Mouse (Mus musculus) heart, postnatal 36 days (tissue): ENCODE results near the gene Gab2. TPM values are rescaled to one million over a fixed set of nuclear protein-coding genes. Genes with fewer than 3 reads are reported as not detected.
"Not testable (repeated sequence)": the region's sequence is repeated elsewhere in the genome, so short reads cannot be mapped to it uniquely, and the experiment has no call there.

Source experiments
- DNase-seq, 2 experiments: peaks; one replicate each; pipeline ENCODE4 v3.0.0; 2021 to 2022
- intact Hi-C: fragments of 180-260 bp; cut with DNase I; formaldehyde crosslinking; loops from one replicate; pipeline ENCODE4 v1.15.1; 2025
- total RNA-seq, 2 experiments: library from RNA; stranded (reverse); gene quantifications; 2 replicates each; pipeline ENCODE4 v1.2.3; 2021

Gene Gab2
- total RNA-seq, 2 experiments from 2014 or later: 19.6 to 19.9 TPM

DNA sequence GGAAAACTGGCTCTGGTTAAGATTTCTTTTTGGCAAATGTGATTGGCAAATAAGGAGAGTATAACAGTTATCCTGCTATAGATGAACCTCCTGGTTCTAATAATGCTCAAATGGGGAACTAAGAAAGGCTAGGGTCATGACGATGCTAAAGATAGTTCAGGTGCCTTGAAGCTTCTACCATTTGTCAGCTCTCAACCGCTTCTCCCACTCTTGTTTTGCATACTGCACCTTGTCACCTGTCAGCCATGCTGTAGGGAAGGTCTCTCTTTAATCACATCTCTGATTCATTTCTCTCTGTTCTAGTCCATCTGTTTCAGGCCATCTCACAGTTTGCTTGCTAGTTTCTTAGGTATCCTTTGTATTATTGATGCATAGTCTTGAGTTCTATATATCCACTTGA lies 142.4 kb downstream of the Gab2 start:
- DNase-seq: no peak
- intact Hi-C loops: no loop called here

DNA sequence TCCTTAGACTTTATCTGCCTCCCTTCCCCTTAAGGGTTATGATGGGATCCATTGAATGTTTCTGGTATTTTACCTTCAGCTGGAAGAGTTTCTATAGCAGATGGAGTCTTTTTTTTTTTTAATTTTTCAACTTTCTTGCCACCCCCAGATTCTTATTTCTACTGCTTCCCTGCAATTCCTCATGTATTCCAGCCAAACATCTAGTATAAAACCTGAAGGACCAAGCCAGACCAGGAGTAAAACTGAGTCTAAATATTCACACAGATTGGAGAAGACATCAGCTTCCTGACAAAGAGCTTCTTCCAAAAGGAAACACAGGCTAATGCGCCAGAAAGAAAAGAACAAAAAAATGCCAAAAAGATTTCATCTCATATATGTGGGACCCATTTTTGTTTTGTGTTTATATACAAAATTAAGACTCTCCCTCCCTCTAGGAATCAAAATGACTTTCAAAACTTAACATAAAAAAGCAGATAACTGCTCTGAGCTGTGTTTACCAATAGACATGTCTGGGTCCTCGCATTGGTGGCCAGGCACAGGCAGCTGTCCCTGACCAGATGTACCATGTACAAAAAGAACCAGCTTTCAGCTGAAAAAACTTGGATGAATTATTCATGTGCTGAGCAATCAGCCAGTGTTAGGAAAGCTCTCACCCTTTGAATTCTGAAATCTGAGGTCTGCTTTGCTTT lies 164.0 kb downstream of the Gab2 start:
- intact Hi-C loops: loop anchor here (5.0 kb wide), 2 partner anchors 52 to 73 kb away; no protein-coding TSS in a partner anchor
- peak in 1 of 2 experiments; percentile 9 for DNase-seq

DNA sequence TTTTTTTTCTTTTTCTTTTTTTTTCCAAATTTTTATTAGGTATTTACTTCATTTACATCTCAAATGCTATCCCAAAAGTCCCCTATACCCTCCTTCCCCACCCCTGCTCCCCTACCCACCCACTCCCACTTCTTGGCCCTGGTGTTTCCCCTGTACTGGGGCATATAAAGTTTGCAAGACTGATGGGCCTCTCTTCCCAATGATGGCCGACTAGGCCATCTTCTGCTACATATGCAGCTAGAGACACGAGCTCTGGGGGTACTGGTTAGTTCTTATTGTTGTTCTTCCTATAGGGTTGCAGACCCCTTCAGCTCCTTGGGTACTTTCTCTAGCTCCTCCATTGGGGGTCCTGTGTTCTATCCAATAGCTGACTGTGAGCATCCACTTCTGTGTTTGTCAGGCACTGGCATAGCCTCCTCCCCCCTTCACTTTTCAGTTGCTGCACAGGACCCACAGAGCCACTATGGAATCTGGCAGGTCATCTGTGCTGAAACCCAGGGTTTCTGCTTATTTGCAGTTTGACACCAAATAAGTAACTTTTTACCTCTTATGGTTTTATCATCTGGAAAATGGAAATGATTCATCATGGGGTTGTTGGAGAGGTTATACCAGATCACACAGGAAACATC lies 164.7 kb downstream of the Gab2 start:
- not testable (repeated sequence) for DNase-seq
- intact Hi-C loops: loop anchor here (5.0 kb wide), 2 partner anchors 51 to 74 kb away; no protein-coding TSS in a partner anchor

DNA sequence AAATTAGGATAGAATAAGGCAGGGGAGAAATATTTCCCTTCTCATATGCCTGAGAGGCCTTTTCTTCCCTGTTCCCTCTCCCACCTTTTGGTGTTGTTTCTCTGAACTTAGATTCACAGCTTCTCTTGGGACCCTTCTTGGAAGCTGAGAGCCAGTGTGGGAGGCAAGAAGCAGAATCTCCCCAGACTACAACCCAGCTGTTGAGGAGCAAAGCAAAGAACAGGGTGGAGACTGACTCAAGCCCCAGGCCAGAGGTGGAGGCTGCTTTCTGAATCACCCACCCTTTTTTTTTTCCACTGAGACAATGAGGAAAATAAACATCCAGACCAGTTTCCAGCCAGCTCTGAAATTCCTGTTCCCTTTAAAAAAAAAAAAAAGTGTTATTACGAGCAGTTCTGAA lies 166.3 kb downstream of the Gab2 start:
- intact Hi-C loops: loop anchor here (1.0 to 5.0 kb wide), 3 partner anchors 50 to 165 kb away; no protein-coding TSS in a partner anchor
- DNase-seq: peak; percentile 55 to 56

DNA sequence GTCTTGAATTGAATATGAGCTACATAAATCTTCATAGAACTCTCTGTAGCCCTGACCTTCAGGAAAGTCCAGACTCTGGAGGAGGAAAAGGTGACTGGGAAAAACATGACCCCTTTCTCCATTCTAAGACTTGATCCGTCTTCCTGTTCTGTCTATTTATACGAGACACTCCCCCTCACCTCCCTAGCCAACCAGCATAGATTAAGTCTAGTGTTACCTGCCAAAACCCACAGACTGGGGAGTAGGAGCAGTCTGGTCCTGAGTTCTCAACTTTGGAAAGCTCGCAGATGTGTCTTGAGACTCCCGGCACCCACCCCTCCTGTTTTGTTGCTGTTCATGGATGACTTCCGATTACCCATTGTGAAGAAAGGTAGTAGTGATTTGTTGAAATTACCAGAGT lies 166.8 kb downstream of the Gab2 start:
- DNase-seq: peak in 1 of 2 experiments; percentile 24
- intact Hi-C loops: loop anchor here (5.0 kb wide), 2 partner anchors 49 to 76 kb away; no protein-coding TSS in a partner anchor

DNA sequence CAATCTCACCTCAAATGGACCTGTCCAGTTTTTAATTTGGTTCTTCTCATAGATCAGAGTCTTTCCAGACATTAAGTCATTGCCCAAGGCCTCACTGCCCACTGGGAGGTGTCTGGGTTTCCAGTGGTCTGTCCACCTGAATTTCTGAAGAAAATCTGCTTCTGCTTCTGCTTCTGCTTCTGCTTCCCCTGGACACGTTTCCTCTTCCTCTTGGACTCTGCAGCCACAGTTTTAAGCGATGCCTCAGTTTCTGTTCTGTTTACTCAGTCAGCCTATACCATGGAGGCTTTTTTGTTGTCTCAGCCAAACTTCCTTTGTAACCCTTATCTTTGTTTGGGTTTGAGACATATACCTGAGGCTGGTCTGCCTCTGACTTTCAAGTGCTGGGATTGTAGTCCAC lies 170.3 kb downstream of the Gab2 start:
- intact Hi-C loops: no loop called here
- peak in 1 of 2 experiments; percentile 13 for DNase-seq

DNA sequence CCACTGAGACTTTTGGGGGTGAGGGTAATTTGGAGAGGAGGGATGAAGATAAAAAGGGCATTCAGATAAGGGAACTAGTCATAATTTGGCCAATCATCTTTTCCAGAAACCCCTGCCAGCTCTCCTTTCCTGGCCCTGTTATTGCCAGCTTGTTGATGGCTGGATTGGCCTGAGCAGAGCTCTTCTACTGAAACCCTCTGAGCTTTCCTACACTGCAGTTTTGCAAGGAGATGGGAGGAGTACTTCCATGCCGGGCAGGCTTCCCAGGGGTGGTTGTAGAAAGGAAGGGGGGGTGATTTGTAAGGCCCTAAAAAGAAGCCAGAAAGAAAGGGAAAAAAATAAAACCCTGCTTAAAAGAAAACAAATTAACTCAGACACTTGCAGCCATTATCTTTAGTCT lies 181.2 kb downstream of the Gab2 start:
- intact Hi-C loops: no loop called here
- peak; percentile 65 to 69 for DNase-seq

DNA sequence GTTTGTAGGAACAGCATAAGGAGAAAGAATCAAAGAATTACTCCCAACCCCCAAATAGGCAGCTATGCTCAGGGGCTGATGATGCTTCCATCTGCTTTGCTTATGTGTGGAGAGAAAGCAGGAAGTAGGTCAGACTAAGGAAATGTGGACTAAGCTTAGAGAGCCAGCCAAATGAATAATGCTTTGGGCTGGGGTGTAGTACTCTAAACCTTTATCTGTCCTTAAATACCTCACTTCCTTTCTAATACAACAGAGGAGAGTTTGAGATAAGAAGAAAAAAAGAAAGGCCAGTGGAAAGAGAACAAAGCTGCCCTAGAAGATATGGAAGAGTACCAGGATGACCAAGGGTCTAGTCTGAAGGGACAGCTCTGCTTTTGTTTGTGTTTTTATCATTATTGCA lies 189.0 kb downstream of the Gab2 start:
- DNase-seq: no peak
- intact Hi-C loops: no loop called here

DNA sequence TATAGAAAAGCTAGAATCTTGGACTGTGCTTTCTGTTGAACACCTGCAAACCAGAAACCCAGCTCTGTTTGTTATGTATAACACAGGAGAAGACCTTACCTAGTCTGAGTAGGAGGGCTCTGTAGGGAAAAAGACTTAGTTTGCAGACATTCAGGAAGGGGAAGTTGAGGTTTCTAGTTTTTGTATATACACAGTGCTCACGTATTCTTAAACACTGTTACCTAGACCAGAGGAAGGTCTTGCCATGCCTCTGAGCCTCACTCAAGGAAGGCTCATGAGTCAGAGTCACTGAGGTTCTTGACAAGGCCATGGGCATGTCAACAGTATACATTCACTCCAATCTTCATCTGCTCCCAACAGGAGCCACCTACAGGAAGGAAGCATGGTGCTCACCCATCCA lies 189.7 kb downstream of the Gab2 start:
- intact Hi-C loops: no loop called here

DNA sequence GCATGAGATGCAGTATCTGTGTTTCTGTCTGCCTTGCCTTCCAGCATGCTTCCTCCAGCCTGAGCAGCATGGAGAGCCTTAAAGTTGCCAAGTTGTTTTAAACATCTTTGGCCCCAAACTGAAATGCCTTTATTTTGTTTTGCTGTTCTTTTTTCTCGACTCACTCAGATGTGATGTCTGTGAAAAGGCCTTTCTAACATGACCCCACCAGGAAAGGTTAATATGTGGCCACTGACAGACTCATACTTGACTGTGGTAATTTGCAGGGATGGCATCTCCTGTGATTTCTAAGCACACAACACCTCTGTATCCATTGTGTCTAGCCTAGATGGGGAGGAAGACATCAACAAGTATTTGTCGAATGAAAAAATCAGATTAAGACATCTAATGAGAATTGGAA lies 215.6 kb downstream of the Gab2 start:
- intact Hi-C loops: loop anchor here (1.0 to 5.0 kb wide), 3 partner anchors 50 to 327 kb away; no protein-coding TSS in a partner anchor
- DNase-seq: no peak

More for the DNA sequence above, 189.7 kb downstream of the Gab2 start:
- DNase-seq: no peak

DNA sequence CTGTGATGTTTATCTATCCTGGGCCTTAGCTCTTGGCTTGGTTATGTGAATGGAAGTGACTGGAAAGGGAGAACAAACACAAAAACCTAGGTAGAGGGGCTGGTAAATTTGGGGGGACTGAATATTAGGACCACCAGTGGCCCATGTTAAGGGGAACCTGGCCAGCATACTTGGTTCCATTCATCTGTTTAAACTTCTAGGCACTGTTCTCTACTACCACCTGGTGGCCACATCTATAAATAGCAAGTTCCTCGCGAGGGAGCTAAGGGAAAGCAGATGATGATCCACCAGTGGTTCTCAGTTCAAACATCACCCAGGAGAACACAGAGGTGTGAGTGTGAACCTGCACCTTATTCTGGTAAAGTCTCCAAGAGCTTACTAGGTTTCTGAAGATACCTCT lies 216.1 kb downstream of the Gab2 start:
- intact Hi-C loops: loop anchor here (1.0 to 5.0 kb wide), 3 partner anchors 50 to 327 kb away; no protein-coding TSS in a partner anchor
- DNase-seq: peak; percentile 68 to 75

DNA sequence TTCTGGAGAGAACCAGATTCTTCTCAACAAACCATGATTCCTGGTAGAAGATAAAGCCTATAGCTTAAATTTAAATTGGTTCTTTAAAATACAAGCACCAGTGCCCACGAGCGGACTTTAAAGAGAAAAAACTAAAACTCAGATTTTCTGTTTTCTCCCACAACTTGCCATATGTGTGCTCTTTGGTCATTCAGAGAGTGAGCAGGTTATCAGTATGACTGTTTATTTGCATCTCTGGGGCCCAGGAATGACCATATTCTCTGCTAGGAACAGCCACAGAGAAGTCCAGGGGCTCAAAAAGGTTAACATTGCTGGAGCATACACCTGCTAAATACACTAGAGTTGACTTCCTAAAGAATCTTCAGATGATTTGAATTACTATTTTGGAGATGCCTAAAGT lies 216.9 kb downstream of the Gab2 start:
- intact Hi-C loops: loop anchor here (5.0 kb wide), 1 partner anchor 51 kb away; no protein-coding TSS in a partner anchor
- DNase-seq: no peak

DNA sequence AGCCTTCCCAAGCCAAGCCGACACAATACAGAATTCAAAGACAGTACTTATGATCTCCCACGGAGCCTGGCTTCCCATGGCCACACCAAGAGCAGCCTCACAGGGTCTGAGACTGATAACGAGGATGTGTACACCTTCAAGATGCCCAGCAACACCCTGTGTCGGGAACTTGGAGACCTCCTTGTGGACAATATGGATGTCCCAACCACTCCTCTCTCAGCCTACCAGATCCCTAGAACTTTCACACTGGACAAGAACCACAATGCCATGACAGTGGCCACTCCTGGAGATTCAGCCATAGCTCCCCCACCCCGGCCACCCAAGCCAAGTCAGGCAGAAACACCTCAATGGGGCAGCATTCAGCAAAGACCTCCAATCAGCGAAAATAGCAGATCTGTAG lies 217.6 kb downstream of the Gab2 start:
- DNase-seq: no peak
- intact Hi-C loops: loop anchor here (5.0 kb wide), 1 partner anchor 52 kb away; no protein-coding TSS in a partner anchor

DNA sequence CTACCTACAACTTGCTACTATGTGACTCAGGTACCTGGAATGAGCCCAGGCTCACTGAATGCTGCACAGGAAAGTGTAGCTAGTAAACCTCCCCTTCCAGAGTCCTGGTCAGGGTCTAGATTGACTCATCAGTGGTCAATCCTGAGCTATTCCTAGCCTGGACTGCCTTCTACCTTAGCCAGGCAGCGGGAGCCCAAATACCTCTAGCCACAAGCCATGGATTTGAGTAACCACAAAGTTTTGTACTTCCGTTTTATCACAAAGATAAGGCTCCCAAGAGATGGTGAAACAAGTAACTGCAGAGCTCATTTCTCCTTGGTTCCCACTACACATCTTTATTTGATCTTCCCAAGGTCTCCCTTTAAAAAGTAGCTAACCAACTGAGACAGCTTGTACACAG lies 219.5 kb downstream of the Gab2 start:
- intact Hi-C loops: no loop called here
- no peak for DNase-seq

DNA sequence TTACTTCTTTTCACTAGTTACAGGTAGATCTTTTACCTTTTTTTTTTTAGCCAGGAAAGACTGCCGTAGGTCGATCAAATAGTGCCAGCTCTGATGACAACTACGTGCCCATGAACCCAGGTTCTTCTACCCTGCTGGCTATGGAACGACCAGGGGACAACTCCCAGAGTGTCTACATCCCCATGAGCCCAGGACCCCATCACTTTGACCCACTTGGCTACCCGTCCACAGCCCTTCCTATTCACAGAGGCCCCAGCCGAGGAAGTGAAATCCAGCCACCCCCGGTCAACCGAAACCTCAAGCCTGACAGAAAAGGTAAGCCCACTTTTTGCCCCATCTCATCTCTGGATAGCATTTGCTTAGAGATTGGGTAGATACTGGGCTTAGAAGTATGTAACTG lies 219.9 kb downstream of the Gab2 start:
- intact Hi-C loops: no loop called here

DNA sequence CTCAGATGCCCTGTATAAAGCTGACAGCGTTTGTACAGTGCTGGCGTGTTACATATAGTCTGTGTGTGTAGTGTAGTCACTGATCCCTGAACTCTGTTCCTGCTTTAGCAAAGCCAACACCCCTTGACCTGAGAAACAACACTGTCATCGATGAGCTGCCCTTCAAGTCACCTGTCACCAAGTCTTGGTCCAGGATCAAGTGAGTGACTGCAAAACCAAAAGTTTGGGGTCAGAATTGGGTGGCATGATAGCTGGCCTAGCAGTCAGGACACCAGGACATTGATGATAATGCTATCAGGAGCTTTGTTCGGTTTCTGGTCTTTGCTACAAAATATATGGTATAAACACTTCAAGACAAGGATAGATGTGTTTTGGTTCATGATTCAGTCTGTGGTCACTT lies 220.9 kb downstream of the Gab2 start:
- no peak for DNase-seq
- intact Hi-C loops: no loop called here

More for the DNA sequence above, 219.9 kb downstream of the Gab2 start:
- DNase-seq: no peak

DNA sequence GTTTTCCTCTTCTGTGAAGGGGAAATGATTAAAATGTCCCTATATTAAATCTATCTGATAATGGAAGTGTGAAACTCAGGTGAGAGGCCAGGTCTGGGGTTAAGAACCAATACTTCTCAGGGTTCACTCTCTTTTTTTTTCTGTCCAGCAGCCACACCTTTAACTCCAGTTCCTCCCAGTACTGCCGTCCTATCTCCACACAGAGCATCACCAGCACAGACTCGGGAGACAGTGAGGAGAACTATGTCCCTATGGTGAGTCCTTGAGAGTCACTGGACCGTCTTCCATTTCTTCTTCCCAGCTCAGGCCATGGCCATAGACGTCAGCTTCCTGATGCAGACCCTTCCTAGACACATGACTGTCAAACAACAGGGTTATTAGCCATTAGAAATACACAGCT lies 221.5 kb downstream of the Gab2 start:
- intact Hi-C loops: no loop called here
- peak in 1 of 2 experiments; percentile 1 for DNase-seq

DNA sequence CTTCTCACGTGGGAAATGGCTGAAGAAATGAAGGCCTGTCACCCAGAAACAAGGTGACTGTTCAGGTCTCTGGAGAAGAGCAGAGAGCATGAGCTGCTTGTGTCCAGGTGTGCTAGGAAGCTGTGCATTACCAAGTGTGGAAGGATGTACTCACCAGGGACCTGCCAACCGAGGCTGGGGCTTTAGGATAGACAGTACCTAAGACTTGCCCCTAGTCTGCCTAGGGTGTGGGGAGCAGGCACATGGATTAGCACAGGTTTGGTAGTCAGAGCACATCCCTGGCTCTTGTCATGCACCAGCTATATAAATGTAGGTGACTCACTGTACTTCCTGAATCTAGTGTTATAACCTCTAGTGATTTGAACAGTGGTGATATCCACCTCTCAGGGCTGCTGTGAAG lies 222.2 kb downstream of the Gab2 start:
- intact Hi-C loops: no loop called here
- DNase-seq: peak in 1 of 2 experiments; percentile 1

DNA sequence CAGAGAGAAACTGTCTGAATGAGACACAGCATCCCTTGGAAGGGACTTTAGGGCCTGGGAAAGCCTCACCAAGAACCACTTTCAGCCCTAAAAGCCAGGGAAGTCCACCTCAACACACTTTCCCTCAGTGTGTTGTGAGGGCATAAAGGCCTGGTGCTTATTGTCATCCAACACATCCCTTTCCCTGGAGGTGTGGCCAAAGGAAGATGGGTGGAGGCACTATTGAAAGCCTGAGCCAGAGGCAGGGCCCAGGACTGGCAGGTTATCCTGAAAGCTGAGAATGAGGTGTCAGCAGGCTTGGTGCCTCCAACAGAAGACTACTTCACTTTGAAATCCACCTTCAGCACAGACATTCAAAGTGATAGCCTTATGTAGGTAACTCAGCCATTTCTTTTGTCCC lies 223.1 kb downstream of the Gab2 start:
- intact Hi-C loops: no loop called here
- DNase-seq: peak in 1 of 2 experiments; percentile 5

DNA sequence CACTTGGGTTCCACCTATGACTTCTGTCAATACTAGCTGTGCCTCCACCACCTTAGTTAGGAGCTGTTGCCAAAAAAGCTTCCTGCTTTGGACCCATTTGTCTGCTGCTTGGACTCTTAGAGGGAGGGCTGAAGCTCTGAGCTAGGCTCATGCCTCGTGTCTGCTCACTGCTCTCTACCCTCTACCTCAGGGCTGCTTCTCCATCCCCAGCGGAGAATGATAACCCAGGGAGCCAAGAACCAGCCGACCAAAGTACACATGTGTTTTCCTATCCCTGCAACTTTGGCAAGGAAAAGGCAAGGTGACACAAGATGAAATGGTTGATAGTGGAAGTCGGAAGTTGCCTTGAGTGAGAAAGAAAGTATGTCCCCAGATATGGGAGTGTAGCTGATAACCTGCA lies 223.8 kb downstream of the Gab2 start:
- DNase-seq: no peak
- intact Hi-C loops: no loop called here

DNA sequence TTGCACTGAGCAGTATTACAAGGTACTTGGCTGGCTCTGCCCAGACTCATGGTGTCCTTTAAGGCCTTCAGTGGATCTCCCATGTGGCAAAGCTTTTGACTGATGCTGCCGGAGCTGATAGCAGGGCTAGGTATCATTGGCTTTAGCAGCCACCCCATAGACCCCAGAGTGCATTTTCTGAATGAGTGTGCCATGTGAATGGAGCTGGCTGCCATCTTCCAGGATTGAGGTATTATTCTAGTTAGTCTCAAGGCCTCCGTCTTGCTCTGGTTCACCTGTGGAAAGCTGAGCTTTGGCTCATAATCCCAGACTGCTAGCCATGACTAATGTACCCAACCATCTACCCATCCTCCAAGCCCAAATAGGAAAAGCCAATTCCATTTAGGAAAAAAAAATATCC lies 225.4 kb downstream of the Gab2 start:
- no peak for DNase-seq

DNA sequence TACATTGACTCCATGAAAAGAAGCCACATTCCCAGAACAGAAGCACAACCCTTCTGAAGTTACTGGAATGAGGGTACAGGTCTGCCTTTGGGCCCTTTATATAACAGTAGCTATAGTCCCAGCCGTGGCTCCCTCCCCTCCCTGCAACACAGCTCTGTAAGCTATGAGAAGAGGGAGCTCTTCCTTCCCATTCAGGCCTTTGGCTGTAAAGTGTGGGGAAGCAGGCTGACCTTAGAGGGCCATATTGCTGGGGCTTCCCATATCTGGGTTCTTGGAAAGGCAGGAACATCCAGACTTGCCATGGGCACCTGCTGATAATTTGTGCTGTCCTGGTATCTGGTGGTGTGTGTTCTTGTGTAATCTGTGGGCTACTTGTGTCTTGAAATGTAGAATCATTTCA lies 226.2 kb downstream of the Gab2 start:
- intact Hi-C loops: no loop called here
- DNase-seq: peak in 1 of 2 experiments; percentile 0

More for the DNA sequence above, 225.4 kb downstream of the Gab2 start:
- intact Hi-C loops: no loop called here
